Mouse (Mus musculus) CH12.LX (cell line): Measurements from ENCODE around the gene Rb1. TPM values are rescaled to one million over a fixed set of nuclear protein-coding genes. Genes with fewer than 3 reads are reported as not detected.

Experiments
- DNase-seq: peaks from one replicate; pipeline ENCODE4 v3.0.0-alpha.2; 2013; ENCODE audit errors: extremely low read depth
- H3K27ac ChIP-seq: 2 replicates; pipeline ENCODE4 v1.5.1; 2012; ENCODE audit warnings: low read depth, mild to moderate bottlenecking, control low read depth, moderate library complexity; ENCODE audit not compliant: insufficient read depth
- H3K27me3 ChIP-seq: replicated peaks from 2 replicates; pipeline ENCODE3; 2012; ENCODE audit warnings: inconsistent platforms
- H3K36me3 ChIP-seq, 2 experiments: replicated peaks in 1 of 2; 2 replicates each; pipeline versions ENCODE3 to v1.6.1; 2012; ENCODE audit warnings: inconsistent platforms in 1 of 2, low read length in 1 of 2, mild to moderate bottlenecking in 1 of 2, mixed read lengths in 1 of 2, moderate library complexity in 1 of 2; ENCODE audit not compliant: control insufficient read depth in 1 of 2, insufficient read depth in 1 of 2
- H3K4me1 ChIP-seq, 2 experiments: 2 replicates each; pipeline ENCODE4 v1.6.1; 2012; ENCODE audit warnings: inconsistent platforms in 1 of 2, moderate library complexity in 1 of 2; ENCODE audit not compliant: insufficient read depth in 2 of 2, control insufficient read depth in 1 of 2
- H3K4me2 ChIP-seq: 2 replicates; pipeline ENCODE4 v1.6.1; 2012; ENCODE audit warnings: low read depth, mild to moderate bottlenecking, control low read depth; ENCODE audit not compliant: poor library complexity, insufficient read depth, severe bottlenecking
- H3K4me3 ChIP-seq, 3 experiments: fragments of 150-350 bp in 1 of 3; sonication (generic) in 1 of 3; replicated peaks in 1 of 3; 2 replicates each; pipeline versions ENCODE3 to v1.5.1; 2011 to 2012; ENCODE audit warnings: low read depth in 2 of 3, low read length in 2 of 3, mild to moderate bottlenecking in 2 of 3, moderate library complexity in 2 of 3, control low read depth in 1 of 3, improper control_type of control experiment in 1 of 3, inconsistent platforms in 1 of 3, mixed read lengths in 1 of 3; ENCODE audit not compliant: poor library complexity in 1 of 3
- H3K79me2 ChIP-seq: replicated peaks from 2 replicates; pipeline ENCODE4 v1.6.1; 2012; ENCODE audit warnings: mild to moderate bottlenecking, moderate library complexity; ENCODE audit not compliant: control insufficient read depth, poor library complexity, insufficient read depth, severe bottlenecking; ENCODE audit errors: extremely low read depth
- H3K9ac ChIP-seq: 2 replicates; pipeline ENCODE4 v1.6.1; 2012; ENCODE audit warnings: low read depth, mild to moderate bottlenecking, control low read depth, moderate library complexity; ENCODE audit not compliant: insufficient read depth
- H3K9me3 ChIP-seq: replicated peaks from 2 replicates; pipeline ENCODE3; 2012; ENCODE audit warnings: low read length, inconsistent platforms, mixed read lengths
- BHLHE40 ChIP-seq: IDR thresholded peaks from 2 replicates; pipeline ENCODE4 v1.6.1; 2011; ENCODE audit warnings: mild to moderate bottlenecking, low read depth, low read length, improper control_type of control experiment
- CHD1 ChIP-seq: IDR thresholded peaks from 2 replicates; pipeline ENCODE4 v1.6.1; 2012; ENCODE audit warnings: low read depth, low read length, improper control_type of control experiment, inconsistent platforms
- CHD2 ChIP-seq: IDR thresholded peaks from 2 replicates; pipeline ENCODE4 v1.6.1; 2011; ENCODE audit warnings: low read length, improper control_type of control experiment
- CTCF ChIP-seq, 2 experiments: IDR thresholded peaks in 1 of 2; conservative IDR thresholded peaks in 1 of 2; 2 replicates each; pipeline ENCODE4 v1.5.1; 2011 to 2012; ENCODE audit warnings: low read depth in 2 of 2, low read length in 2 of 2, improper control_type of control experiment in 1 of 2, inconsistent platforms in 1 of 2, mild to moderate bottlenecking in 1 of 2, moderate library complexity in 1 of 2
- E2F4 ChIP-seq: IDR thresholded peaks from 2 replicates; pipeline ENCODE4 v1.6.1; 2011; ENCODE audit warnings: low read depth, low read length, improper control_type of control experiment; ENCODE audit not compliant: insufficient replicate concordance
- ELF1 ChIP-seq: IDR thresholded peaks from 2 replicates; pipeline ENCODE4 v1.6.1; 2014; ENCODE audit warnings: low read depth, mild to moderate bottlenecking, inconsistent platforms, low read length, improper control_type of control experiment
- EP300 ChIP-seq: IDR thresholded peaks from 2 replicates; pipeline ENCODE4 v1.6.1; 2011; ENCODE audit warnings: low read length, improper control_type of control experiment
- ETS1 ChIP-seq: conservative IDR thresholded peaks from 2 replicates; pipeline ENCODE4 v1.6.1; 2012; ENCODE audit warnings: low read depth, mild to moderate bottlenecking, inconsistent platforms, low read length, improper control_type of control experiment, moderate library complexity
- GABPA ChIP-seq: IDR thresholded peaks from 2 replicates; pipeline ENCODE4 v1.6.1; 2012; ENCODE audit warnings: low read depth, low read length, improper control_type of control experiment, inconsistent platforms; ENCODE audit not compliant: insufficient replicate concordance
- HCFC1 ChIP-seq: IDR thresholded peaks from 2 replicates; pipeline ENCODE4 v1.6.1; 2012; ENCODE audit warnings: low read depth, mild to moderate bottlenecking, inconsistent platforms, low read length, improper control_type of control experiment
- IRF4 ChIP-seq: IDR thresholded peaks from 2 replicates; pipeline ENCODE4 v1.6.1; 2014; ENCODE audit warnings: low read depth, mild to moderate bottlenecking, inconsistent platforms, low read length, improper control_type of control experiment
- JUN ChIP-seq: IDR thresholded peaks from 2 replicates; pipeline ENCODE4 v1.6.1; 2011; ENCODE audit warnings: low read depth, mild to moderate bottlenecking, low read length, improper control_type of control experiment, moderate library complexity; ENCODE audit not compliant: insufficient read depth
- JUND ChIP-seq: conservative IDR thresholded peaks from 2 replicates; pipeline ENCODE4 v1.6.1; 2011; ENCODE audit warnings: low read depth, low read length, improper control_type of control experiment
- KAT2A ChIP-seq: IDR thresholded peaks from 2 replicates; pipeline ENCODE4 v1.6.1; 2012; ENCODE audit warnings: low read length, improper control_type of control experiment, inconsistent platforms; ENCODE audit not compliant: insufficient replicate concordance
- MAFK ChIP-seq: IDR thresholded peaks from 2 replicates; pipeline ENCODE4 v1.6.1; 2011; ENCODE audit warnings: low read length, improper control_type of control experiment; ENCODE audit not compliant: insufficient replicate concordance
- MAX ChIP-seq: IDR thresholded peaks from 2 replicates; pipeline ENCODE4 v1.6.1; 2011; ENCODE audit warnings: low read length, improper control_type of control experiment
- MAZ ChIP-seq: IDR thresholded peaks from 2 replicates; pipeline ENCODE4 v1.6.1; 2012; ENCODE audit warnings: low read depth, mild to moderate bottlenecking, inconsistent platforms, low read length, improper control_type of control experiment, moderate library complexity
- MEF2A ChIP-seq: IDR thresholded peaks from 2 replicates; pipeline ENCODE4 v1.6.1; 2014; ENCODE audit warnings: low read depth, mild to moderate bottlenecking, inconsistent platforms, low read length, improper control_type of control experiment, borderline replicate concordance
- MXI1 ChIP-seq: IDR thresholded peaks from 2 replicates; pipeline ENCODE4 v1.6.1; 2011; ENCODE audit warnings: mild to moderate bottlenecking, low read depth, low read length, improper control_type of control experiment
- MYC ChIP-seq: IDR thresholded peaks from 2 replicates; pipeline ENCODE4 v1.6.1; 2011; ENCODE audit warnings: low read depth, mild to moderate bottlenecking, improper control_type of control experiment, low read length
- NELFE ChIP-seq: IDR thresholded peaks from 2 replicates; pipeline ENCODE4 v1.6.1; 2011; ENCODE audit warnings: low read depth, low read length, improper control_type of control experiment
- NRF1 ChIP-seq: IDR thresholded peaks from 2 replicates; pipeline ENCODE4 v1.6.1; 2014; ENCODE audit warnings: low read depth, mild to moderate bottlenecking, inconsistent platforms, low read length, improper control_type of control experiment, moderate library complexity
- PAX5 ChIP-seq: IDR thresholded peaks from 2 replicates; pipeline ENCODE4 v1.6.1; 2012; ENCODE audit warnings: low read length, inconsistent platforms, mixed read lengths
- POLR2A ChIP-seq: IDR thresholded peaks from 2 replicates; pipeline ENCODE4 v1.6.1; 2011; ENCODE audit warnings: low read depth, mild to moderate bottlenecking, improper control_type of control experiment, low read length
- POLR2AphosphoS2 ChIP-seq: IDR thresholded peaks from 2 replicates; pipeline ENCODE4 v1.6.1; 2011; ENCODE audit warnings: low read depth, low read length, improper control_type of control experiment
- RAD21 ChIP-seq: IDR thresholded peaks from 2 replicates; pipeline ENCODE4 v1.6.1; 2011; ENCODE audit warnings: low read depth, mild to moderate bottlenecking, low read length, improper control_type of control experiment, moderate library complexity
- RCOR1 ChIP-seq: conservative IDR thresholded peaks from 2 replicates; pipeline ENCODE4 v1.6.1; 2012; ENCODE audit warnings: low read depth, mild to moderate bottlenecking, inconsistent platforms, low read length, improper control_type of control experiment
- SIN3A ChIP-seq: IDR thresholded peaks from 2 replicates; pipeline ENCODE4 v1.6.1; 2012; ENCODE audit warnings: low read length, improper control_type of control experiment, inconsistent platforms
- SMC3 ChIP-seq: IDR thresholded peaks from 2 replicates; pipeline ENCODE4 v1.6.1; 2011; ENCODE audit warnings: low read depth, low read length, improper control_type of control experiment
- TBP ChIP-seq: conservative IDR thresholded peaks from 2 replicates; pipeline ENCODE4 v1.6.1; 2011; ENCODE audit warnings: low read depth, low read length, improper control_type of control experiment
- TCF12 ChIP-seq: IDR thresholded peaks from 2 replicates; pipeline ENCODE4 v1.6.1; 2014; ENCODE audit warnings: low read depth, mild to moderate bottlenecking, inconsistent platforms, low read length, improper control_type of control experiment
- UBTF ChIP-seq: IDR thresholded peaks from 2 replicates; pipeline ENCODE4 v1.6.1; 2012; ENCODE audit warnings: low read depth, mild to moderate bottlenecking, inconsistent platforms, low read length, improper control_type of control experiment, moderate library complexity
- USF1 ChIP-seq: IDR thresholded peaks from 2 replicates; pipeline ENCODE4 v1.6.1; 2014; ENCODE audit warnings: low read depth, mild to moderate bottlenecking, inconsistent platforms, low read length, improper control_type of control experiment
- USF2 ChIP-seq: conservative IDR thresholded peaks from 2 replicates; pipeline ENCODE4 v1.6.1; 2011; ENCODE audit warnings: low read depth, low read length, improper control_type of control experiment
- ZC3H11A ChIP-seq: IDR thresholded peaks from 2 replicates; pipeline ENCODE4 v1.6.1; 2012; ENCODE audit warnings: low read depth, mild to moderate bottlenecking, inconsistent platforms, low read length, improper control_type of control experiment
- ZKSCAN1 ChIP-seq: IDR thresholded peaks from 2 replicates; pipeline ENCODE4 v1.6.1; 2012; ENCODE audit warnings: low read depth, inconsistent platforms, low read length, improper control_type of control experiment, borderline replicate concordance
- ZMIZ1 ChIP-seq: IDR thresholded peaks from 2 replicates; pipeline ENCODE4 v1.6.1; 2012; ENCODE audit warnings: low read depth, mild to moderate bottlenecking, inconsistent platforms, low read length, improper control_type of control experiment
- ZNF384 ChIP-seq: IDR thresholded peaks from 2 replicates; pipeline ENCODE4 v1.6.1; 2012; ENCODE audit warnings: low read depth, low read length, improper control_type of control experiment, inconsistent platforms
- dilution Hi-C: fragments of 300-500 bp; cut with MboI; formaldehyde crosslinking; loops from 2 replicates; pipeline ENCODE4 v1.14.3; 2020; ENCODE audit warnings: low sequenced_read_pairs; ENCODE audit not compliant: extremely low pct_unique_long_range_greater_than_20kb, extremely low pct_ligation_motif_present
- in situ Hi-C: fragments of 300-500 bp; cut with MboI; formaldehyde crosslinking; loops from 3 replicates; pipeline ENCODE4 v1.14.3; 2019; ENCODE audit warnings: low sequenced_read_pairs, low pct_ligation_motif_present, low pct_unique_long_range_greater_than_20kb, mixed read lengths
- polyA plus RNA-seq: library from polyadenylated mRNA; unstranded; fragments of >175 nt; gene quantifications from 2 replicates; pipeline ENCODE4 v1.2.1, GENCODE M21; 2012; ENCODE audit warnings: low read depth; ENCODE audit not compliant: insufficient read length
- total RNA-seq, 2 experiments: library from RNA; depleted of rRNA; stranded (reverse); fragments of 300-350 nt in 1 of 2; fragments of >200 nt in 1 of 2; gene quantifications; 2 replicates each; pipeline ENCODE4 v1.2.3; 2012 to 2014

Gene Rb1
- total and polyA plus RNA-seq, 3 experiments = 13.6 to 16.7 (median 15.2) TPM

DNA sequence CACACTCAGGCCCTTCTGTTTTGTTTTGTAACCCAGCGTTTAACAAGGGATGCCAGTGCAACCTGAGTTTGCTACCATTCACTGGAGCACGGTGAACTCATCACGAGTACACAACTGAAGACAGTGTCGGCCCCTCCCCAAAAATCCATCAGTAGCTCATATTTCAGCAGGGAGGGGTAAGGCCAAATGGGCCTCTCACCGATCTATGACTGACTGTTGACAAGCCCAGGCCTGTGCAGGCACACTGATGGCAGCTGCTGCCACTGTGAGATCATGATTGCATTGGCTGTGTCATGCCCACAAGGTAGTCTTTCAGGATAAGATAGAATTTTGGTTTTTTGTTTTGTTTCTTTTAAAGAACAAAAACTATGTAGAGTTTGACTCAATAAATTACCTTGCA, 12.2 kb downstream of the Rb1 start:
- Histone ChIP-seq H3K4me3 (peak overlapping the region in 1 of 3 experiments; percentile 16), H3K9me3 (no peaks in the 10 kb centered on the region), H3K27ac (peak overlapping the region; percentile 75), H3K36me3 (peaks cover 2 to 6% of the 10 kb centered on the region in 2 experiments), H3K4me1 (peaks cover 22 to 41% of the 10 kb centered on the region in 2 experiments), H3K79me2 (peaks cover 8% of the 10 kb centered on the region; the same call in 1 of the 2 replicates), H3K9ac (peak overlapping the region; percentile 69), H3K4me2 (peak overlapping the region; percentile 76), H3K27me3 (no peaks in the 10 kb centered on the region)
- TF ChIP-seq ZKSCAN1 = no peak
- TF ChIP-seq SMC3 = no peak
- TF ChIP-seq RAD21 = no peak
- TF ChIP-seq IRF4 = no peak; the same call in 1 of the 2 replicates
- no peak for TF ChIP-seq USF2
- no peak for TF ChIP-seq HCFC1
- peak; percentile 74 for TF ChIP-seq MEF2A
- TF ChIP-seq JUN = no peak
- no peak for TF ChIP-seq ZC3H11A
- TF ChIP-seq CHD2 = no peak
- no peak for TF ChIP-seq UBTF
- no peak for TF ChIP-seq ZMIZ1
- TF ChIP-seq CTCF (conservative IDR thresholded peaks at IDR 0.05 in 1 of 2, IDR thresholded peaks at IDR 0.05 in 1 of 2; ENCODE audit: low read depth in 2 of 2, low read length in 2 of 2) = no peak
- TF ChIP-seq PAX5 = no peak
- no peak for TF ChIP-seq POLR2AphosphoS2
- TF ChIP-seq ELF1 = peak; percentile 26; the same call in 1 of the 2 replicates
- peak; percentile 67 for TF ChIP-seq ETS1
- 0 out of 2 replicates have a peak, but pooled peaks have one; percentile 36 for TF ChIP-seq RCOR1
- TF ChIP-seq NELFE = no peak
- TF ChIP-seq MYC = 0 out of 2 replicates have a peak, but pooled peaks have one; percentile 4
- TF ChIP-seq SIN3A = peak; percentile 56; the same call in 1 of the 2 replicates
- TF ChIP-seq GABPA = no peak
- TF ChIP-seq BHLHE40 = peak; percentile 95
- no peak for TF ChIP-seq JUND
- TF ChIP-seq MAZ = peak; percentile 63; the same call in 1 of the 2 replicates
- no peak; the same call in 1 of the 2 replicates for TF ChIP-seq TBP
- peak; percentile 99 for TF ChIP-seq CHD1
- no peak for TF ChIP-seq MAX
- TF ChIP-seq TCF12 = peak; percentile 82
- TF ChIP-seq E2F4 = no peak
- no peak for TF ChIP-seq USF1
- no peak for TF ChIP-seq MAFK
- TF ChIP-seq EP300 = no peak
- no peak for TF ChIP-seq ZNF384
- TF ChIP-seq POLR2A = peak; percentile 57; the same call in 1 of the 2 replicates
- no peak; the same call in 1 of the 2 replicates for TF ChIP-seq MXI1
- TF ChIP-seq NRF1 = 0 out of 2 replicates have a peak, but pooled peaks have one; percentile 23
- TF ChIP-seq KAT2A = no peak
- in situ Hi-C loops (no loop called here), dilution Hi-C loops (no loop called here)
- DNase-seq = peak; percentile 62
